In the genomic region with DNA sequence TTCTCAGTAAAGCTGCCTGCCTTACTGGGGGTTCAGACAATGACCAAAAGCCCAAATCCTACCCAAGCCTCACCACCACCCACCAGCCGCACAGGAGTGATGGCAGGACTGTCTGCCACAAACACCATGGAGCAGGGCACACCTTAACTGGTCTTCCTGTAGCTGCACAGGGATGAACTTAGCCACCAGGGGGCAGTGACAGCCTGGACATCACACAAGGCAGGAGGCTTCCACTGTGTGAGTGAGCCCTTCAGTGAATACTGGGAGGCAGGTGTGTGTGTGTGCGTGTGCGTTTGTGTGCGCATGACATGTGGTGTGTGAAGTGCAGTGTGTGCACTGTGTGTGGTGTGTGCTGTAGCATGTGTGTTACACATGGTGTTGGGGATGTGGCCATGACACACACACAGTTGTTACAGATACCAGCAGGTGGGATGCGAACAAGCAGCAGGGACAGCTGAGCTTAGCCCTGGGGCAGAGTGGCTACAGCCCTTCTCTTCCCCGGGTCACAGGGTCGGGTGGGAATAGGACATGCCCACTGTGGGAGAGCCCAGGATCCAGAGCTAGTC, we compare ENCODE assay signal across 7 mouse cellular contexts. TPM values are rescaled to one million over a fixed set of nuclear protein-coding genes. Genes with fewer than 3 reads are reported as not detected.
DNase-seq lines count a peak whose midpoint lies in the region; ATAC-seq and TF ChIP-seq lines count a peak whose summit lies in the region.

No protein-coding gene starts in this region.

- no peak overlapping the region for H3K4me3 ChIP-seq in midbrain, embryonic 13.5 days (replicated peaks)
- H3K4me3 ChIP-seq in small intestine, adult 2 months (ENCODE audit: low read depth, low read length) = no peak overlapping the region

- H3K4me2 ChIP-seq in midbrain, embryonic 13.5 days (replicated peaks) = no peak overlapping the region

- ATAC-seq in midbrain, embryonic 13.5 days = peak; percentile 73

- H3K9me3 ChIP-seq in midbrain, embryonic 13.5 days = no peaks in the 10 kb centered on the region

- peak; percentile 72 for DNase-seq in adrenal gland, adult 18-20 months (ENCODE audit: low spot score in 2 of 2)
- peak; percentile 62 for DNase-seq in embryo, embryonic 9.5 days (ENCODE audit: extremely low spot score)
- peak; percentile 94 for DNase-seq in heart, adult 11 months
- DNase-seq in kidney, adult 11 months = peak; percentile 67
- DNase-seq in left cerebral cortex, postnatal 4 days = peak; percentile 83

- peaks cover 100% of the 10 kb centered on the region for H3K36me3 ChIP-seq in midbrain, embryonic 13.5 days
- H3K36me3 ChIP-seq in small intestine, adult 2 months (ENCODE audit: control insufficient read depth, insufficient read depth, low read length) = peaks cover 45% of the 10 kb centered on the region

- TF ChIP-seq POLR2A in small intestine, adult 2 months (IDR thresholded peaks at IDR 0.05; ENCODE audit: low read depth, low read length) = no peak

- whole genome bisulfite sequencing in midbrain, embryonic 13.5 days = 79% methylated on average over 7 of the region's 7 CpGs
- 66% methylated on average over 7 of the region's 7 CpGs for WGBS in small intestine, adult 2 months

- H3K27ac ChIP-seq in midbrain, embryonic 13.5 days = peak overlapping the region; percentile 79
- H3K27ac ChIP-seq in small intestine, adult 2 months (ENCODE audit: insufficient read depth, low read depth, low read length) = no peak overlapping the region

- H3K27me3 ChIP-seq in midbrain, embryonic 13.5 days = no peaks in the 10 kb centered on the region
- no peaks in the 10 kb centered on the region for H3K27me3 ChIP-seq in small intestine, adult 2 months (ENCODE audit: control insufficient read depth, insufficient read depth, low read length)

- H3K4me1 ChIP-seq in midbrain, embryonic 13.5 days (replicated peaks) = peaks cover 25% of the 10 kb centered on the region
- no peaks in the 10 kb centered on the region for H3K4me1 ChIP-seq in small intestine, adult 2 months (ENCODE audit: control insufficient read depth, insufficient read depth, insufficient read length, low read length)

- H3K9ac ChIP-seq in midbrain, embryonic 13.5 days (replicated peaks) = peak overlapping the region; percentile 10; the same call in 1 of the 2 replicates

- intact Hi-C loops in left cerebral cortex, postnatal 4 days (cut with DNase I) = no loop called here

- TF ChIP-seq CTCF in small intestine, adult 2 months (IDR thresholded peaks at IDR 0.05; ENCODE audit: extremely low read depth, insufficient read length, insufficient replicate concordance, low read depth, low read length) = peak; percentile 88; the same call in 1 of the 2 replicates

RNA-seq across cellular contexts. Expression of gene 1700061G19Rik, which starts 22.4 kb away (rescaled TPM):
- 1 to 10 TPM in 1 of 2 experiments, under 1 TPM in 1; 0.83 to 2.9 TPM for total RNA-seq in adrenal gland, adult 18-20 months (2021)
- under 1 TPM; 0.16 to 0.56 TPM for total RNA-seq in left cerebral cortex, postnatal 4 days (2021)
- 0.43 and 0.74 TPM in 2 replicates for polyA plus RNA-seq in midbrain, embryonic 13.5 days (2015; fragmentation: Nextera tagmentation; extraction: Ambion mirVana)
- polyA plus RNA-seq in small intestine, adult 2 months (2012; rRNA removed) = not detected in 2 replicates

RNA-seq across cellular contexts. Expression of gene Acsbg2, which starts 23.5 kb away (rescaled TPM):
- total RNA-seq in adrenal gland, adult 18-20 months (2021) = under 1 TPM in 1 of 2 experiments, not detected in 1; 0.27 TPM
- not detected for total RNA-seq in left cerebral cortex, postnatal 4 days (2021)
- polyA plus RNA-seq in midbrain, embryonic 13.5 days (2015; fragmentation: Nextera tagmentation; extraction: Ambion mirVana) = not detected in 2 replicates
- polyA plus RNA-seq in small intestine, adult 2 months (2012; rRNA removed) = not detected in 2 replicates

RNA-seq across cellular contexts. Expression of gene Mllt1, which starts 37.5 kb away (rescaled TPM):
- total RNA-seq in adrenal gland, adult 18-20 months (2021) = 10 to 100 TPM; 31.1 to 32.4 TPM
- total RNA-seq in left cerebral cortex, postnatal 4 days (2021) = 100 to 1,000 TPM; 104 to 114 TPM
- 74.6 and 90.0 TPM in 2 replicates for polyA plus RNA-seq in midbrain, embryonic 13.5 days (2015; fragmentation: Nextera tagmentation; extraction: Ambion mirVana)
- polyA plus RNA-seq in small intestine, adult 2 months (2012; rRNA removed) = 25.0 and 46.3 TPM in 2 replicates
